ENCODE assay signal across 7 mouse cellular contexts in the genomic region with DNA sequence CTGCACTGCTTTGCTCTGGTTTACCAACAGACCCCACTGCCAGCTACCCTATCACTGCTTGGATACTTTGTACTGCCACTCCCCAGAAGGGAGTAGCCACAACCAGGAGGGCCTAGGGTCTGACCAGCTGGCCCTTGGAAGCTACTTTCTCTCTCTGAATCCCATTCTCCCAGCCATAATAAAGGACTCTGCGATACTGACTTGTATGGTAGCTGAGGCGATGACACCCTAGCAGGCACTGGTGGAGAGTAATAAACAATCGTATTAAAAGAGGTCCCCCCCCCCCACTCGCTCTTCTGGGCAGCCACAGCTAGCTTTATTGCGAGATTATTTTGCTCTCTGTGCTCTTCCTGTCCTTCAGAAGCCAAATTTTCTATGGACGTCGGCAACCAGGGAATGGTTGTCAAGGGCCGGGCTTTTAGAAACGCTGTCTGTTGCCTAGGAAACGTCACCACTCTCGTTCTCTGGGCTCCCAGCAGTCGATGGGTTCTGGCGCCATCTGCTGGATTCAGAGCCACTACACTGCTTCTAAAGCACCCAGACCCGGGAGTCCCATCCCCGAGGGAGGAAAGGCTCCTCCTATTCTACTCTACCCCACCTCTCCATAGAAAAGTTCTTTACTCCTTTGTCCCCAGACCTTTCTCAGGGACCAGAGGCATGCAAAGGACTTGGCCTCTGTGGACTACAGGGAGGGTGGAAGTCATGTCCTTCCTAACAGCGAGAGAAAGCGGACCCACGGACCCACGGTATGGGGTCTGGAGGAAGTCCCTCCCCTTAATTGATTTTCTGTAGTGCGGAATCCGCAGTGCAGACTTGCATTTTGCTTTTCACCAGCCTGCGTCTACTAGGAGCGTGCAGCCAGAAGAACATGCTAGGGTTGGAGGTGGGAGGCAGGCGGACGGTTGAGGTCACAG. TPM values are rescaled to one million over a fixed set of nuclear protein-coding genes. Genes with fewer than 3 reads are reported as not detected.
DNase-seq lines count a peak whose midpoint lies in the region; ATAC-seq and TF ChIP-seq lines count a peak whose summit lies in the region.

No protein-coding gene starts in this region.

- peaks cover 5% of the 10 kb centered on the region for H3K4me1 ChIP-seq in embryonic facial prominence, embryonic 12.5 days
- peaks cover 16% of the 10 kb centered on the region; the same call in 1 of the 2 replicates for H3K4me1 ChIP-seq in limb, embryonic 13.5 days
- H3K4me1 ChIP-seq in midbrain, embryonic 16.5 days (ENCODE audit: control insufficient read depth, insufficient read depth, low read length): peaks cover 13% of the 10 kb centered on the region
- no peaks in the 10 kb centered on the region for H3K4me1 ChIP-seq in spleen, adult 2 months (ENCODE audit: control insufficient read depth, insufficient read depth, insufficient read length)

- TF ChIP-seq POLR2A in spleen, adult 2 months (IDR thresholded peaks at IDR 0.05; ENCODE audit: low read depth, low read length): no peak

- no peak overlapping the region for H3K27ac ChIP-seq in embryonic facial prominence, embryonic 12.5 days
- H3K27ac ChIP-seq in limb, embryonic 13.5 days: no peak overlapping the region
- H3K27ac ChIP-seq in midbrain, embryonic 16.5 days (ENCODE audit: low read length): peak overlapping the region; percentile 68
- no peak overlapping the region for H3K27ac ChIP-seq in spleen, adult 2 months (ENCODE audit: insufficient read depth, low read length)

- peak; percentile 89; the same call in 1 of the 2 replicates for TF ChIP-seq CTCF in spleen, adult 2 months (IDR thresholded peaks at IDR 0.05; ENCODE audit: extremely low read depth, insufficient read depth, insufficient read length, insufficient replicate concordance)

- WGBS in embryonic facial prominence, embryonic 12.5 days: 15% methylated on average over 25 of the region's 25 CpGs
- 16% methylated on average over 25 of the region's 25 CpGs for WGBS in limb, embryonic 13.5 days
- WGBS in midbrain, embryonic 16.5 days: 6% methylated on average over 25 of the region's 25 CpGs
- 35% methylated on average over 25 of the region's 25 CpGs for WGBS in spleen, adult 2 months

- DNase-seq in adrenal gland, postnatal 14 days: peak; percentile 94
- peak; percentile 92 for DNase-seq in heart, adult 9 months (ENCODE audit: low spot score in 2 of 2)
- DNase-seq in kidney, adult 9 months: peak; percentile 93
- peak; percentile 60 to 76 for DNase-seq in spleen, adult 2 months (ENCODE audit: low read depth in 1 of 2, low spot score in 2 of 2)

- peak; percentile 64 for ATAC-seq in embryonic facial prominence, embryonic 12.5 days (ENCODE audit: insufficient number of reproducible peaks, insufficient read depth, low FRiP score, low TSS enrichment)
- peak; percentile 78 for ATAC-seq in limb, embryonic 13.5 days (ENCODE audit: low FRiP score, low read depth)
- ATAC-seq in midbrain, embryonic 16.5 days: peak; percentile 87

- H3K27me3 ChIP-seq in embryonic facial prominence, embryonic 12.5 days: no peaks in the 10 kb centered on the region
- peaks cover 7% of the 10 kb centered on the region for H3K27me3 ChIP-seq in limb, embryonic 13.5 days
- H3K27me3 ChIP-seq in midbrain, embryonic 16.5 days (ENCODE audit: control insufficient read depth, insufficient read depth, low read depth, low read length): no peaks in the 10 kb centered on the region; the same call in 1 of the 2 replicates
- H3K27me3 ChIP-seq in spleen, adult 2 months (ENCODE audit: control insufficient read depth, insufficient read depth, low read length): no peaks in the 10 kb centered on the region

- no peaks in the 10 kb centered on the region for H3K9me3 ChIP-seq in embryonic facial prominence, embryonic 12.5 days
- H3K9me3 ChIP-seq in limb, embryonic 13.5 days: no peaks in the 10 kb centered on the region
- no peaks in the 10 kb centered on the region for H3K9me3 ChIP-seq in midbrain, embryonic 16.5 days (replicated peaks; ENCODE audit: control insufficient read depth, low read length, poor library complexity, severe bottlenecking)

- H3K9ac ChIP-seq in embryonic facial prominence, embryonic 12.5 days: 0 out of 2 replicates have a peak overlapping the region, but pooled peaks have one; percentile 46
- H3K9ac ChIP-seq in limb, embryonic 13.5 days: 0 out of 2 replicates have a peak overlapping the region, but pooled peaks have one; percentile 8
- H3K9ac ChIP-seq in midbrain, embryonic 16.5 days (ENCODE audit: low read depth, low read length): peak overlapping the region; percentile 53

- H3K36me3 ChIP-seq in embryonic facial prominence, embryonic 12.5 days: peaks cover 23% of the 10 kb centered on the region
- peaks cover 32% of the 10 kb centered on the region for H3K36me3 ChIP-seq in limb, embryonic 13.5 days
- peaks cover 15% of the 10 kb centered on the region for H3K36me3 ChIP-seq in midbrain, embryonic 16.5 days (ENCODE audit: control insufficient read depth, insufficient read depth, low read length)
- peaks cover 3% of the 10 kb centered on the region for H3K36me3 ChIP-seq in spleen, adult 2 months (ENCODE audit: control insufficient read depth, insufficient read depth, low read length)

- H3K4me3 ChIP-seq in embryonic facial prominence, embryonic 12.5 days: peak overlapping the region; percentile 27
- H3K4me3 ChIP-seq in limb, embryonic 13.5 days: peak overlapping the region; percentile 36
- H3K4me3 ChIP-seq in midbrain, embryonic 16.5 days (ENCODE audit: low read depth, low read length): peak overlapping the region; percentile 34
- no peak overlapping the region for H3K4me3 ChIP-seq in spleen, adult 2 months (ENCODE audit: extremely low read depth, insufficient read depth, insufficient read length)

- peak overlapping the region; percentile 50 for H3K4me2 ChIP-seq in embryonic facial prominence, embryonic 12.5 days (replicated peaks)
- H3K4me2 ChIP-seq in limb, embryonic 13.5 days (replicated peaks): peak overlapping the region; percentile 64
- peak overlapping the region; percentile 59 for H3K4me2 ChIP-seq in midbrain, embryonic 16.5 days (ENCODE audit: low read length)

RNA-seq across cellular contexts. Expression of gene Impdh1, which starts 17.6 kb away (rescaled TPM):
- total RNA-seq in adrenal gland, postnatal 14 days (2021): 252 and 482 TPM in 2 replicates
- polyA plus RNA-seq in embryonic facial prominence, embryonic 12.5 days (2016; fragmentation: Nextera tagmentation; extraction: Ambion mirVana): 34.6 and 38.1 TPM in 2 replicates
- 49.9 and 51.7 TPM in 2 replicates for polyA plus RNA-seq in limb, embryonic 13.5 days (2015; fragmentation: Nextera tagmentation; extraction: Ambion mirVana)
- polyA plus RNA-seq in midbrain, embryonic 16.5 days (2015; fragmentation: Nextera tagmentation; extraction: Ambion mirVana): 63.8 and 70.6 TPM in 2 replicates
- polyA plus RNA-seq in spleen, adult 2 months (2012; rRNA removed): 40.7 and 46.7 TPM in 2 replicates

RNA-seq across cellular contexts. Expression of gene Prrt4, which starts 19.2 kb away (rescaled TPM):
- total RNA-seq in adrenal gland, postnatal 14 days (2021): 4.9 and 5.1 TPM in 2 replicates
- 1.5 and 1.8 TPM in 2 replicates for polyA plus RNA-seq in embryonic facial prominence, embryonic 12.5 days (2016; fragmentation: Nextera tagmentation; extraction: Ambion mirVana)
- 0.90 and 1.3 TPM in 2 replicates for polyA plus RNA-seq in limb, embryonic 13.5 days (2015; fragmentation: Nextera tagmentation; extraction: Ambion mirVana)
- polyA plus RNA-seq in midbrain, embryonic 16.5 days (2015; fragmentation: Nextera tagmentation; extraction: Ambion mirVana): 11.4 and 11.6 TPM in 2 replicates
- 0.20 and 0.25 TPM in 2 replicates for polyA plus RNA-seq in spleen, adult 2 months (2012; rRNA removed)

RNA-seq across cellular contexts. Expression of gene Rbm28, which starts 33.8 kb away (rescaled TPM):
- 29.7 and 31.8 TPM in 2 replicates for total RNA-seq in adrenal gland, postnatal 14 days (2021)
- polyA plus RNA-seq in embryonic facial prominence, embryonic 12.5 days (2016; fragmentation: Nextera tagmentation; extraction: Ambion mirVana): 54.9 and 57.4 TPM in 2 replicates
- polyA plus RNA-seq in limb, embryonic 13.5 days (2015; fragmentation: Nextera tagmentation; extraction: Ambion mirVana): 46.6 and 52.3 TPM in 2 replicates
- polyA plus RNA-seq in midbrain, embryonic 16.5 days (2015; fragmentation: Nextera tagmentation; extraction: Ambion mirVana): 43.1 and 43.4 TPM in 2 replicates
- 3.6 and 4.2 TPM in 2 replicates for polyA plus RNA-seq in spleen, adult 2 months (2012; rRNA removed)
